Mouse (Mus musculus): ENCODE data around the gene Abl1. TPM values are rescaled to one million over a fixed set of nuclear protein-coding genes. Genes with fewer than 3 reads are reported as not detected.

Gene Abl1
- polyA plus RNA-seq, 1 experiment = 39.5 TPM

Other genes with a start within 250 kb of the Abl1 start
- gene Ass1, start 218.2 kb upstream of the Abl1 start, polyA plus RNA-seq (2012; rRNA removed) = 32.4 and 40.1 TPM in 2 replicates
- gene Fubp3, start 115.7 kb upstream of the Abl1 start, polyA plus RNA-seq (2012; rRNA removed) = 39.2 and 40.1 TPM in 2 replicates
- 0.21 and 0.46 TPM in 2 replicates for gene Prdm12, start 48.3 kb upstream of the Abl1 start, polyA plus RNA-seq (2012; rRNA removed)
- gene Exosc2, start 17.7 kb upstream of the Abl1 start, polyA plus RNA-seq (2012; rRNA removed) = 27.4 and 31.0 TPM in 2 replicates
- gene Qrfp, start 122.2 kb downstream of the Abl1 start, polyA plus RNA-seq (2012; rRNA removed) = not detected in 2 replicates
- gene Fibcd1, start 157.6 kb downstream of the Abl1 start, polyA plus RNA-seq (2012; rRNA removed) = 8.0 and 9.0 TPM in 2 replicates
- 3.3 and 4.6 TPM in 2 replicates for gene Lamc3, start 198.9 kb downstream of the Abl1 start, polyA plus RNA-seq (2012; rRNA removed)

Measured in frontal cortex, adult 2 months (tissue).